Mouse (Mus musculus) monocyte, adult 2 months (primary cell): ENCODE data around the gene Fads1.
A peak's percentile ranks its signal among the peaks of the same experiment; 100 is the strongest.

Experiments used
- DNase-seq, 2 experiments: peaks; one replicate each; pipeline ENCODE4 v3.0.0; 2022; ENCODE audit warnings: low spot score in 2 of 2, low read depth in 1 of 2

Fads1 gene

DNA sequence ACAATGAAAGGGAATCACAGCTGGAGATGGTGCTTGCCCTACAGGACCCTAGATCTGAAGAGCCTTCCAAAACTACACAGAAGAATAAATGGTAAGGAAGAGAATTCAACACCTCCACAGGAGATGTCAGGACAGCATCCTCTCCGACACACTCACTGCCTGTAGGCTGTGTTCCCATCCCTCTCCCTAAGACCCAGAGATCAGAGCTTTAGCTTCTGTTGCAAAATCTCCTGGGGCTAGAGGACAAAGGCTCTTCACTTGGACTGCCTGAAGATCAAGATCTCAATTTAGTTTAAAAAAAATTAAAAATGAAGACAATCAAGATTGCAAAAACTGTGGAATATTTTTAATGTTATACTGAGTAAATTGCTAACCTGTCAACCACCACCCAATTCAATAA is 6.2 kb upstream of the Fads1 start:
- no peak for DNase-seq

GRCm38 (mm10) chr19:10176941-10177372 is 5.7 kb upstream of the Fads1 start:
- DNase-seq, result no peak

- no peak for DNase-seq
Observed at GRCm38 (mm10) chr19:10181225-10181624, 1.5 kb upstream of the Fads1 start.

DNA sequence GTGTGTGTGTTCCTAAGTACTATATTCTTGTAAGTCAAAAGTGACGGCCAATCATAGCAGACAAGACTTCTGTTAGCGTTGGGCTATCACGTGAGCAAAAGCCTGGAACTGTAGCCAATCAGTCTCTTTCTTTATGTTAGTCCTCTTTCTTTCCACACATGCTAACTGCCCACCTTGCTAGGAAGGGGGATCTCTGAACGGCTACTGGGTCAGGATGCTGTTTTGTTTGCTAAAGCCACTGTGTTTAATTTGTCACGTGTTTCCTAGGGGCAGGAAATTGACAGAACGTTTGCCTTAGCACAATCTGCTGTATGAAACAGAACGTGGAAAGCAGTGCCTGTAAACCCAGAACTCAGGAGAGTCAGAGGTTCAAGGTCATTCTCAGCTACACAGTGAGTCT is 546 bp upstream of the Fads1 start:
- DNase-seq, result no peak

GRCm38 (mm10) chr19:10183299-10183983 is 753 bp downstream of the Fads1 start:
- no peak for DNase-seq

GRCm38 (mm10) chr19:10184096-10184495 is 1.4 kb downstream of the Fads1 start:
- DNase-seq, result no peak

DNA sequence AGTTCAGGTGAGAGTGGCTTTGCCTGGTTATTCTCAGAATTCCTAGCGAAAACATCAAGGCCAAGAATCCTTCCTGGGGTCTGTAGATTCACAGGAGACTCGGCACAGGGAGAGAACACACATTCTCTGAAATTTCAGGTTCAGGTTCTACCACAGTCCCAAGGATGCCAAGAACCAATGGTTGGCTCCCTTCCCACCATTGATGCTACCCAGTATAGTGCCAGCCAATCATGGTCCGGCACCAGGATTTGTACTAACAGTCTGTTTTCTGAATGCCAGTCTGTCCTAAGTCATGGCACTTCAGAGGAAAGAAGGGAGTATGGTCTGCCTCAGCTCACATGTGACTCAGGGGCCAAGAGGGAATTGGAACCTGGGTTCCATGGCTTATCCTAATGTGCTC is 3.2 kb downstream of the Fads1 start:
- DNase-seq, result no peak

- no peak for DNase-seq
Observed at GRCm38 (mm10) chr19:10186569-10186968, 3.9 kb downstream of the Fads1 start.

- DNase-seq, result no peak
Observed at GRCm38 (mm10) chr19:10188281-10188811, 5.7 kb downstream of the Fads1 start.

DNA sequence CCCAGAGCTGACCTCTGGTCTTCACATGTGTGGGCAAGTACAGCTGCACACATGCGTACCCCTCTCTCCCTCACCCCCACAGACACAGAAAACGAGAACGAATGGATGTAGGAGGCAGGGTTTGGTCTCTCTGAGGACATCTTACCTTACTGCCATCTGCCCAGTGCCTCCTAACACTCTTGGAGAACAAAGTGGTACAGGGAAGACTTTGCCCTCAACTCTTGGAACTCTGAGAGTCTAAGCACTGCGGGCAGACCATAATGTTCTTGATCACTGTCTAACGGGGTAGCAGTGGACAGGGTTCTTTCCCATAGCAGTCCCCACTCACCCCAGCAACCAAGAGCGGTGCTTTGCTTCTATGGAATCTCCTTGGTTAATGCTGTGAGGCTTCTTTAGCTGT is 6.3 kb downstream of the Fads1 start:
- DNase-seq, result no peak

DNA sequence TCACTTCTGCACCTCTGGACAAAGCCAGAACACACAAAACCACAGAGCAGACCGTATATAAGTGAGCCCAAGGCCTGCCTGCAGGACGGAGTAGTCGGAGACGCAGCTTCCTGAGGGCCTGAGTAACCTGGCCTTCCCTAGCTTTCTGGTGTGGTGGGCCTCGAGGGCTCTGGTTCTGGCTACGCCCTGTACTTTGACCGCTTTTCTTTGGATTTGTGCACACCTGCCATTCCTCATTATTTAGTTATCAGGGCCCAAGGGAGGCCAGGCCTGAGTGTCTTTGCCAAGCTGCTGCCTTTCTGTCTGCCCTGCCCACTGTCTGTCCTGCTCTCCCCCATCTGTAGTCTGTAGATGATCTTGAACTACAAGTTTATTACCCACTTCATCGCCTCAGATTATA is 7.3 kb downstream of the Fads1 start:
- DNase-seq, result no peak

DNA sequence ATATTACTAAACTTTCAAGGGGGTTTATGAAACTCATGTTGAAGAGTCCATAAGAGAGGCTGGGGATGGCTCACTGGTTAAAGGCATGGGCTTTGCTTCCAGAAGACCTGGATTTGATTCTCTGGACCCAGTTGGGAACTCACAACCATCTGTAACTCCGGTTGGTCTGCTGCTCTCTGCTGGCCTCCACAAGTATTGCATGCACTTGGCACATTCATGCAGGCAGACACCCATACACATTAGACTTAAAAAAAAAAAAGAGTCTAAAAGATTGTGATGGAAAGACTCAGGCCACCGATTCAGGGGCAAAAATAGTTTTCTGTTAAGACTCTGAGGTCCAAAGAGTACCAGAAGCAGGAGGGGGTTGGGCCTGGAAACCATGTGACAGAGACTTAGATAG is 8.1 kb downstream of the Fads1 start:
- DNase-seq, result peak in 1 of 2 experiments; percentile 39

GRCm38 (mm10) chr19:10191326-10191725 is 8.6 kb downstream of the Fads1 start:
- DNase-seq, result peak in 1 of 2 experiments; percentile 26

DNA sequence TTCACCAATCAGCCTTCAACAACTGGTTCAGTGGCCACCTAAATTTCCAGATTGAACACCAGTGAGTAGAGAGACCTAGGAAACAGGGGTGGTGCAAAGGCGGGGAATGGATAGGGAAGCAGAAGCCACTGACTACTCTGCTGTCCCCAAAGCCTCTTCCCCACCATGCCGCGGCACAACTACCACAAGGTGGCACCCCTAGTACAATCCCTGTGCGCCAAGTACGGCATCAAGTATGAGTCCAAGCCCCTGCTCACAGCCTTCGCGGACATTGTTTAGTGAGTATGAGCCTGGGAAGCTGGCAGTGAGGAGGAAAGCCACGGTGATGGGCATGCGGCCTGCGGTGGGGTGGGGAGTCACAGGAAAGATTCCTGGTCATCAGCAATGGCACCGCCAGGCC is 11.6 kb downstream of the Fads1 start:
- no peak for DNase-seq

DNA sequence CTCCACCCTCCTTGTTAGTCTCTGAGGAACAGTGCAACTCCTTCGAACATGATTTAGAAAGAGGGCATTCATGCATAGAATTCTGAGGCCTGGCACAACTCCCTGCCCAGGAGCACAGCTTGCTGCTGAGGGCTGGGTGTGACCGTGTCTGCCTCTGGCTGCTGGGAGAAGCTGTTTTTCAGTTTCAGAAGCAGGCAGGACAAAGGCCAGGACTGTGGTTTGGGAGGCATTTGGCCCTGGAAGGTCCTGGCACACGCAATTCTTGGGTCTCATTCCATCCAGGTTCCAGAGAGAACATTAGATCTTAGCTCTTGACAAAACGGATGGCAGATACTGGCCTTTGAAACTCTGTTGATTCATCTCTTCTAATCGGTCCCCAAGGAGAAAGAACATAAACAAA is 12.6 kb downstream of the Fads1 start:
- no peak for DNase-seq

DNA sequence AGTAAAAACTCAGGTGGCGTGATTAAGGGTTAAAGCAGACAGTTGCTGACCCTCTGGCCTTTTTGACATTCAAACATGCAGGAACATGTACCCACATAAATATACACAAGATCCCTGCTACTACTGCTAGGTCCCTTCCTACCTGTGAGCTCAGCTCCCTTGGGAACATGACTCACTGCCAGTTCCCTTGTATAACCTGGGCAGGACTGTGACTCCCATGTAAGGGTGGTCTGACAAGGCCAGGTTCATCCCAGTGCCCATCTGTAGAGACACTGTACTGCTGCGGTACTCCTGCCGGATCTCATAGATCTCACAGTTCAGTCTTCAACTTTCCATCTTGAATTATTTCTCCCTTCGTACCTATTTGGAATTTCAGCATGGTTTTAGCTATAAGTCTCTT is 14.4 kb downstream of the Fads1 start:
- DNase-seq, result no peak

- DNase-seq, result no peak
Observed at GRCm38 (mm10) chr19:10198286-10198685, 15.6 kb downstream of the Fads1 start.

DNA sequence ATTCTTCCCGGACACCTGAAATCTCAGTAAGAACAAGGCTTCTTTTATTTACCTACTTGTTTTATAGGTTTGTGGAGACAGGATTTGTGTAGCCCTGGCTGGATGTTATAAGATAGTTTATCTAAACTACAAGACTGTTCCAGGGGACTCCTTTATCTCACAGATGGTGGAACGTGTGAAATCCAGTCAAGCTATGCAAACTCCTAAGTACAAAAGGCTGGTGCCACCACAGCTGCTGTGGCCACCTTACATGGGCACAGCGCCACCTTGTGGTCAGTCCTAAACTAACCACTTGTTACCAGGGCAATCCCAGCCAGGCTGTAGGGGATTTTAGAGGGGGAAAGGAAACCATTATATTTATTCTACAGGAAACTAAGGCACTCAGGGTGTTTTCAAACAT is 16.0 kb downstream of the Fads1 start:
- DNase-seq, result peak; percentile 47 to 55

DNA sequence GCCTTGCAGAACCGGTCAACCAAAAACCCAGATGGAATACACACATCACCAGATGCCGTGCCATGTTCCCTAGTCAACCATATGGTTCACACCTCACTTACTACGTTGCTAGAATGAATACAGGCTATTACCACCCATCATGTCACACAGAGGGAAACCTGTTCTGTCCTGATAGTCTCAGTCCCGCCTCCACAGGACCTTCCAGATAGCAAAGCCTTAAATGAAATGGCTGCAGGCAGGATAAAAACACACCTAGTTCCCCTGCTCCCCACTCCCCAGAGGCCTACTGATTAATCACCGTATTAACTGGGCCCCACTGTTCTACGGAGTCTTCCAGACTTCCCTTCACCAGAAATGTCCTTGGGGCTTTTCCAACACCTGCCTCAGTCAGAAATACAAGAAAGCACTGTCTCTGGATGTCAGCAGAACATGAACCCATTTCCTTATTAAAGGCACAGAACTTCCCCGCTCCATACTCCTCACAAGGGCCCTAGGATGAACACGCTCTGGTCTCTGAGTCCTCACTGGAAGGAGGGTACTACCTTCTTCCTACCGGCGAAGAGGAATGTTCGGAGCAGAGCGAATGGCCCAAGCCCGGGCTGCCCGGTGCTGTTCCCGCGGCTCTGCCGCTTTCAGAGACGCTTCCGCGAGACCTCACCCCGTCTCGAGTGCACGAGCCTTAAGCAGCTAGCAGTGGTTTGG is 20.6 kb downstream of the Fads1 start:
- no peak for DNase-seq

DNA sequence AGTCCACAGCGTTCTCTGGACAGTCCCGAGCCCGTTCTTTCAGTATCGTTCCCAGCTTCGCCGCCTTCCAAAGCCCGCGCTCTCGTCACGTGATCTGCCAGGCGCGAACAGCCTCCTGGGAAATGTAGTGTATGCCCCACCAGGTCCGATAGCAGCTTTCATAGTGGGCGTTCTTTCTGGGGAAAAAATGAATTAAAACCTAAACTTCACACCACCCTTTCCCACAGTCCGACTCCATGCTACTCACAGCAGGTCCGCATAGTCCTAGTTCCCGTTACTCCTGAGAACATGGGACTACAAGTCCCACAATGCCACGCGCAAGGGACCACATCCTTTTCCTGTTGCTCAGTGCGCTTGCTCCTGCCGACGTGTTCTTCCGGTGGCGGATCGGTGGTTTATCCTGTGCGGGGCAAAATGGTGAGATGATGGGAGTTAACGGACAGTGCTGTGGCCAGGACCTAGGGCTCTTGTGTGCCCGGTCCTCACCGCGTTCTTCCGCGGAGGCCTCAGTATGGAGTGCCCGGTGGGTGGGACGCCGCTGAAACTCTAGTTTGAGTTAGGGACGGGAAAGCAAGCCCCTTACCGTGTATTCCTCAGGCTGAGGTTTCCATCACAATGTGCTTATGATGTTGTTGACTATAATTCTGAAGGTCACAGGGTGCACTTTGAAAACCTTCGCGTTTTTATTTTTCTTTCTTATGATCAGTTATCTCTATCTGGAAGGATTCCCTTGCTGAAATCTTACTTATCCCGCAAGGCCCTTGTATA is 21.3 kb downstream of the Fads1 start, which contains the start of the genes Tmem258 and Fen1:
TSS of gene Tmem258 (plus strand) at position 167 of the 768 bp plus-strand sequence.
TSS of gene Fen1 (minus strand) at position 322 of the 768 bp plus-strand sequence.
- DNase-seq, result peak; percentile 86 to 92

DNA sequence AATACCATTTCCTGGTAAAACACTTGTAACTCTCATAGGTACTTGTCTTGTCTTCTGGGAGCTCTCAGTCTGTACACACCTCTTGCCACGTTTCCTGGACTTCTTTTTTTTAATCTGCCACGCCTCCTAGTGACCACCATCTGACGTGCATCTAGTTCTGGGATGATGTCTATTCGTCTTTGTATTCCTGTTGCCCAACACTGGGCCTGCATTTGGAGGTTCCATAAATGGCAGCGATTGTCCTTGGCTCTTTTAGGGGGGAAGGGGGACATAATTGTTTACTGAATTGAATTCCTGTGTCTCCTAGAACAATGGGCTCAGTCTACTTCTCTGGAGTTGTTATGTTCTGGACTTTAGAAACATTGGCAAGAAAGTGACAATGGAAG is 21.9 kb downstream of the Fads1 start:
- DNase-seq, result peak; percentile 41 to 42

DNA sequence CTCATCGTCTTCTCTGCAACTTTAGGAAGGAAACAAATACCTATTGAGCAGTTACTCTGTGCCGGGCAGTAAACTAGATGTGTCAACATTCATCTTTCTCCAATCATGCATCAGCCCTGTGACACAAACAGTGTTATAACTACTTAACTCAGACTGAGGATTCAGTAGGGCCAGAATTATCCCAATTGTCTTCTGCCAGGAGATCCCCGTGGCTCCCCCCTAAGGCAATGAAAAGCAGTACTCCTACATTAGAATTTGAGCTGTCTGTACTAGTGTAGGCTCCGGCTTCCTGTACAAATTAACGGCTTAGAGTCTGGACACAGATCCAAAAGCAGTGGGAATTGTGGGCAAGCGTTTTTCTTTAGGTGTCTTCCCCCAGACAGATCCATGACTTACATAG is 22.4 kb downstream of the Fads1 start:
- DNase-seq, result no peak
